Mouse (Mus musculus) thymus, adult 2 months (tissue): ENCODE measurements around the gene Frmd4a.

ENCODE experiments used
- CTCF ChIP-seq: fragments of 200-500 bp; IDR thresholded peaks from 2 replicates; pipeline ENCODE4 v1.5.1; 2012; ENCODE audit warnings: mild to moderate bottlenecking, control low read depth, low read length, moderate library complexity, borderline replicate concordance; ENCODE audit not compliant: control insufficient read depth, poor library complexity, insufficient read depth; ENCODE audit errors: extremely low read depth
- POLR2A ChIP-seq: fragments of 200-500 bp; IDR thresholded peaks from 2 replicates; pipeline ENCODE4 v1.6.1; 2012; ENCODE audit warnings: mild to moderate bottlenecking, low read length, control low read depth, moderate library complexity; ENCODE audit not compliant: control insufficient read depth, poor library complexity, insufficient read depth; ENCODE audit errors: extremely low read depth

- no peak for TF ChIP-seq CTCF
- no peak for TF ChIP-seq POLR2A
Measured at GRCm38 (mm10) chr2:4619893-4620593, 602.5 kb downstream of the Frmd4a start.
